Mouse (Mus musculus) B cell, adult 2 months (primary cell): ENCODE data around the gene Wdr93.

Source experiments
- DNase-seq, 2 experiments: peaks; one replicate each; pipeline ENCODE4 v3.0.0; 2022

The Wdr93 gene

GRCm38 (mm10) chr7:79803887-79804286, 60.9 kb downstream of the Wdr93 start:
- no peak for DNase-seq

GRCm38 (mm10) chr7:79808561-79808960, 65.6 kb downstream of the Wdr93 start:
- DNase-seq, result no peak

GRCm38 (mm10) chr7:79810611-79811506, 67.9 kb downstream of the Wdr93 start, which contains the start of gene Mesp2:
TSS of gene Mesp2 (plus strand) at chr7:79810727.
- DNase-seq, result peak; percentile 68 to 72

DNA sequence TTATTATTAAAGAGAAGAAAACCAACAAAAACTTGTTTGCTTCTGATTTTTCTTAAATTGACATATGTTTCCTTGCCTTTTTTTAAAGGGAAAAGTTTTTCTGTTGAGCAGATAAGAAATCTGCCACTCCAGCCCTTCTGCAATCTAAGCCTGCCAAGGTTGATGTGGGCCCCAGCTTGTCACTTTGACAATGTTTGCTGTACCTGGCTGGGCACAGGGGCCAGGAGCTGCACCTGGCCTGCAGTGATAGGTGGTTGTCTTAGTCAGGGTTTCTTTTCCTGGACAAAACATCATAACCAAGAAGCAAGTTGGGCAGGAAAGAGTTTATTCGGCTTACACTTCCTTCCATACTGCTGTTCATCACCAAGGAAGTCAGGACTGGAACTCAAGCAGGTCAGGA, 70.4 kb downstream of the Wdr93 start:
- DNase-seq, result no peak

DNA sequence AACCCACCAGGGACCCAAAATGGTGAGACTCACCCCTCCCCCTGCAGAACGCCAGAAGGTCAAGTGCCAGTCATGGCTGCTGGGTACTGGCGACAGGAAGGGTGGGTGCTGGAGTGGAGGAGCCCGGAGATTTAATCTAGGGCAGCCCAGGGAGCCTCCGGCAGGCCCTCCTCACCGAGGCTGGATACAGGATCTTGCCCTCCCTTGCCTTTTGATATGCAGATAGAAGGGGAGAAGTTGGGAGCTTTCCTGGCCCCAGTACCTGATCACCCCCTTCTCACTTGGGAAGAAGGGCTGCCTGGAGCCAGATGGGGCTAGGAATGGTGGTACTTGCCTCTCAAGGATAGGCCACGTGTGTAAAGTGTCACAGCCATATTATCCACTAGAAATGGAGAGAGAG, 75.4 kb downstream of the Wdr93 start:
- no peak for DNase-seq

- DNase-seq, result no peak
These were observed 76.6 kb downstream of the Wdr93 start for GRCm38 (mm10) chr7:79819515-79819914.

DNA sequence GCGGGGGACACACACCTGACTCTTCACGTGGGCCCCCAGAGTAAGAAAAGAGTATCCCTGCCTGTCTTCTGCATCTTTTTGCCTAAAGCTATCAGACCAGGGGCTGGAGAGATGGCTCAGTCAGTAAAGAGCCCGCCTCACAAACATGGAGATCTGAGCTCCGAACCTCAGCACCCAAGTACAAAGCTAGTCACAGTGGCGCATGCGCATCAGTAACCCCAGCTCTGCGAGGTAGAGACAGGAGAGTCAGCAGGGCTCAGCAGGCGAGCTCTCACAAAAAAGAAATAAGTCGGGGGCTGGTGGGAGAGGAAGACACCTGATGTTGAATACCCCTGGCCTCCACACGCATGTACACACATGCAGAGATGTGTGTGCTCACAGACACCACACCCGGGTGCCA, 77.0 kb downstream of the Wdr93 start:
- DNase-seq, result no peak

- no peak for DNase-seq
These were observed 79.2 kb downstream of the Wdr93 start for GRCm38 (mm10) chr7:79822092-79822695.

- no peak for DNase-seq
These were observed 85.4 kb downstream of the Wdr93 start for GRCm38 (mm10) chr7:79828341-79828740.

- no peak for DNase-seq
These were observed 88.2 kb downstream of the Wdr93 start for GRCm38 (mm10) chr7:79831145-79831544.

DNA sequence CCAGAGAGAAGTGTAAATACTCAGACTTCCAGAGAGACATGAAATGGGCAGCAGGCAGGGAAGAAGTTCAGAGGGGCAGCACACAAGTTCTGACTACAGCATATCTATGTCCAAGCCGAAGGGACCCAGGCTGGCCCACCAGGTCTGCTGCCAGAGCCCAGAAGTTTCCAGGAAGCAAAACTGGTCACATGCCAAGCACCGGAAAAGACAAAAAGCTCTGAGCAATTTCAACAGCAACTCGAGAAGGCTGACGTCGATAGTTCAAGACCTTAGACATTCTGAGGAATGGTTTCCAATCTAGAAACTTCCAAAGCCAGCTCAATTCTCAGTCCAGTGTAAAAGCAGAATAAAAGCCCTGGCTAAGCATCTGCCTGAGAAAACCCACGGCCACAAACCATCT, 88.6 kb downstream of the Wdr93 start:
- DNase-seq, result no peak

- DNase-seq, result no peak
These were observed 90.0 kb downstream of the Wdr93 start for GRCm38 (mm10) chr7:79832980-79833379.

DNA sequence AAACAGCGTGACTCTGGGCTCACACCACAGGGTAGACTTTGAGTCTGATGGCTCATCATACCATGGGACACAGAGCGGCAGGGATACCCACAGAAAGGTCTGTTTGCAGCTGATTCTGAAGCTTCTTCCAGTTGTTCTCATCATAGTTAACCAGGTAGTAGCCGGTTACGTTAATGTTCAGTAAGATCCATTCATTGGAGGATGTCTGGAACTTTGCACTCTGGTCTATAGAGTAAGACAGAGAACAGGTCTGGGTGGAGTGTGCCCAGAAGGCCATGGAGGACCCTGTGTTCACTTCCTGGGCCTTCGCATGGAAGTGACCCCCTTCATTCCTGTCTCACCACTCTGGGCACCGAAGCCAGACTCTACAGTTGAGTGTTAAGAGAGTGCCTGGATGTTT, 92.2 kb downstream of the Wdr93 start:
- DNase-seq, result no peak
